Mouse (Mus musculus) 3134 (cell line): ENCODE measurements around the gene Pdzd7.

Source experiments
- DNase-seq: peaks from one replicate; pipeline ENCODE4 v3.0.0-alpha.2; 2011; ENCODE audit warnings: low spot score; ENCODE audit not compliant: insufficient read length; ENCODE audit errors: extremely low read depth

Gene Pdzd7

GRCm38 (mm10) chr19:44987004-44987403 is 58.5 kb downstream of the Pdzd7 start:
- DNase-seq, result no peak

GRCm38 (mm10) chr19:44985159-44985988 is 60.1 kb downstream of the Pdzd7 start:
- no peak for DNase-seq

- DNase-seq, result no peak
Measured at GRCm38 (mm10) chr19:44984420-44984819, 61.1 kb downstream of the Pdzd7 start.

GRCm38 (mm10) chr19:44983366-44983765 is 62.2 kb downstream of the Pdzd7 start:
- no peak for DNase-seq

GRCm38 (mm10) chr19:44982477-44983115 is 62.9 kb downstream of the Pdzd7 start:
- DNase-seq, result no peak

- no peak for DNase-seq
Measured at GRCm38 (mm10) chr19:44980787-44981186, 64.7 kb downstream of the Pdzd7 start.

GRCm38 (mm10) chr19:44977148-44977547 is 68.4 kb downstream of the Pdzd7 start:
- DNase-seq, result no peak
